20 mouse cellular contexts compared by ENCODE assay signal in genomic region chr3:66684287-66684903, GRCm38 (mm10).
DNase-seq lines count a peak whose midpoint lies in the region; ATAC-seq lines count a peak whose summit lies in the region.
"Had no signal": no experiment of that assay in that cellular context is flagged by ENCODE, and none has a peak within 500 bp of the region (broad histone marks: within the 10 kb centered on the region; RNA-seq: fewer than 3 reads in every experiment).

No protein-coding gene starts in this region.

- H3K27me3 ChIP-seq in midbrain, embryonic 11.5 days (ENCODE audit: control insufficient read depth, insufficient read depth, low read length): no peaks in the 10 kb centered on the region; the same call in 1 of the 2 replicates
- H3K27me3 ChIP-seq in midbrain, embryonic 10.5 days (ENCODE audit: low read depth, poor library complexity, severe bottlenecking): no peaks in the 10 kb centered on the region
- no peaks in the 10 kb centered on the region for H3K27me3 ChIP-seq in limb, embryonic 10.5 days (ENCODE audit: low read depth, poor library complexity, severe bottlenecking)
- no peaks in the 10 kb centered on the region for H3K27me3 ChIP-seq in midbrain, embryonic 16.5 days (ENCODE audit: control insufficient read depth, insufficient read depth, low read depth, low read length)
- H3K27me3 ChIP-seq: embryonic facial prominence, embryonic 12.5 days; intestine, embryonic 15.5 days; limb, embryonic 13.5 days; liver, embryonic 13.5 days had no signal

- no peak overlapping the region for H3K27ac ChIP-seq in midbrain, embryonic 11.5 days (ENCODE audit: low read depth, low read length)
- no peak overlapping the region for H3K27ac ChIP-seq in midbrain, embryonic 10.5 days (replicated peaks)
- H3K27ac ChIP-seq in limb, embryonic 10.5 days: peak overlapping the region; percentile 56; the same call in 1 of the 2 replicates
- peak overlapping the region; percentile 53 for H3K27ac ChIP-seq in midbrain, embryonic 16.5 days (ENCODE audit: low read length)
- H3K27ac ChIP-seq: embryonic facial prominence, embryonic 12.5 days; gastrocnemius, adult 2 months; intestine, embryonic 15.5 days; limb, embryonic 13.5 days; liver, embryonic 13.5 days had no signal

- no peak overlapping the region for H3K9ac ChIP-seq in midbrain, embryonic 11.5 days (ENCODE audit: low read length)
- H3K9ac ChIP-seq in midbrain, embryonic 16.5 days (ENCODE audit: low read depth, low read length): no peak overlapping the region
- H3K9ac ChIP-seq: embryonic facial prominence, embryonic 12.5 days; intestine, embryonic 15.5 days; limb, embryonic 13.5 days; liver, embryonic 13.5 days had no signal

- H3K4me2 ChIP-seq in midbrain, embryonic 11.5 days: no peak overlapping the region
- H3K4me2 ChIP-seq in midbrain, embryonic 16.5 days (ENCODE audit: low read length): no peak overlapping the region
- H3K4me2 ChIP-seq: embryonic facial prominence, embryonic 12.5 days; intestine, embryonic 15.5 days; limb, embryonic 13.5 days; liver, embryonic 13.5 days had no signal

- no peaks in the 10 kb centered on the region for H3K9me3 ChIP-seq in midbrain, embryonic 11.5 days (ENCODE audit: control insufficient read depth, low read length)
- no peaks in the 10 kb centered on the region for H3K9me3 ChIP-seq in midbrain, embryonic 10.5 days (replicated peaks)
- no peaks in the 10 kb centered on the region for H3K9me3 ChIP-seq in limb, embryonic 10.5 days (replicated peaks)
- H3K9me3 ChIP-seq in midbrain, embryonic 16.5 days (replicated peaks; ENCODE audit: control insufficient read depth, low read length, poor library complexity, severe bottlenecking): no peaks in the 10 kb centered on the region
- H3K9me3 ChIP-seq: embryonic facial prominence, embryonic 12.5 days; intestine, embryonic 15.5 days; limb, embryonic 13.5 days; liver, embryonic 13.5 days had no signal

- H3K4me3 ChIP-seq in midbrain, embryonic 11.5 days (ENCODE audit: low read depth, low read length): no peak overlapping the region
- no peak overlapping the region for H3K4me3 ChIP-seq in midbrain, embryonic 10.5 days
- no peak overlapping the region for H3K4me3 ChIP-seq in limb, embryonic 10.5 days
- H3K4me3 ChIP-seq in midbrain, embryonic 16.5 days (ENCODE audit: low read depth, low read length): no peak overlapping the region
- H3K4me3 ChIP-seq: embryonic facial prominence, embryonic 12.5 days; gastrocnemius, adult 2 months; intestine, embryonic 15.5 days; limb, embryonic 13.5 days; liver, embryonic 13.5 days had no signal

- no peaks in the 10 kb centered on the region for H3K4me1 ChIP-seq in midbrain, embryonic 11.5 days (ENCODE audit: control insufficient read depth, insufficient read depth, low read length)
- H3K4me1 ChIP-seq in midbrain, embryonic 10.5 days: no peaks in the 10 kb centered on the region
- peaks cover 21% of the 10 kb centered on the region for H3K4me1 ChIP-seq in limb, embryonic 10.5 days
- H3K4me1 ChIP-seq in midbrain, embryonic 16.5 days (ENCODE audit: control insufficient read depth, insufficient read depth, low read length): peaks cover 11% of the 10 kb centered on the region; the same call in 1 of the 2 replicates
- H3K4me1 ChIP-seq: embryonic facial prominence, embryonic 12.5 days; intestine, embryonic 15.5 days; liver, embryonic 13.5 days had no signal

- no peaks in the 10 kb centered on the region for H3K36me3 ChIP-seq in midbrain, embryonic 11.5 days (ENCODE audit: control insufficient read depth, insufficient read depth, low read length)
- H3K36me3 ChIP-seq in midbrain, embryonic 10.5 days: no peaks in the 10 kb centered on the region
- no peaks in the 10 kb centered on the region for H3K36me3 ChIP-seq in limb, embryonic 10.5 days
- H3K36me3 ChIP-seq in midbrain, embryonic 16.5 days (ENCODE audit: control insufficient read depth, insufficient read depth, low read length): no peaks in the 10 kb centered on the region
- H3K36me3 ChIP-seq: embryonic facial prominence, embryonic 12.5 days; intestine, embryonic 15.5 days; limb, embryonic 13.5 days; liver, embryonic 13.5 days had no signal

- WGBS in midbrain, embryonic 11.5 days: 84% methylated on average over 5 of the region's 5 CpGs
- 90% methylated on average over 5 of the region's 5 CpGs for WGBS in midbrain, embryonic 10.5 days
- WGBS in limb, embryonic 10.5 days: 73% methylated on average over 5 of the region's 5 CpGs
- 51% methylated on average over 5 of the region's 5 CpGs for WGBS in midbrain, embryonic 16.5 days

- ATAC-seq in midbrain, embryonic 11.5 days (ENCODE audit: low FRiP score): no peak
- ATAC-seq in midbrain, embryonic 16.5 days: peak; percentile 70
- ATAC-seq: CD4-positive, CD25-positive, alpha-beta regulatory T cell, adult 4 months; intestine, embryonic 15.5 days had no signal

- DNase-seq in midbrain, embryonic 11.5 days (ENCODE audit: low spot score, missing footprints): peak; percentile 76
- DNase-seq in midbrain, embryonic 10.5 days (ENCODE audit: low spot score): no peak
- DNase-seq in limb, embryonic 10.5 days (ENCODE audit: low spot score): no peak
- no peak for DNase-seq in adrenal gland, postnatal 14 days
- DNase-seq in ovary, postnatal 14 days (ENCODE audit: low spot score): no peak
- DNase-seq in embryo, embryonic 9.5 days (ENCODE audit: extremely low spot score): no peak
- DNase-seq: cerebellum, adult 18-20 months; cerebellum, postnatal 14 days; gastrocnemius, adult 2 months; heart, postnatal 4 days; kidney, adult 8-10 months; kidney, postnatal 10 days; liver, embryonic 13.5 days; lung, adult 2 months; lung, postnatal 14 days had no signal

Comparison
In these comparisons a context has a peak if more than half of its experiments do, and no peak if none do; other contexts are left out.
1. H3K27ac ChIP-seq: peak in limb, embryonic 10.5 days (single experiment) and midbrain, embryonic 16.5 days (single experiment); none in midbrain, embryonic 11.5 days (single experiment) and midbrain, embryonic 10.5 days (single experiment).